ENCODE assay signal across 8 mouse cellular contexts in the genomic region with DNA sequence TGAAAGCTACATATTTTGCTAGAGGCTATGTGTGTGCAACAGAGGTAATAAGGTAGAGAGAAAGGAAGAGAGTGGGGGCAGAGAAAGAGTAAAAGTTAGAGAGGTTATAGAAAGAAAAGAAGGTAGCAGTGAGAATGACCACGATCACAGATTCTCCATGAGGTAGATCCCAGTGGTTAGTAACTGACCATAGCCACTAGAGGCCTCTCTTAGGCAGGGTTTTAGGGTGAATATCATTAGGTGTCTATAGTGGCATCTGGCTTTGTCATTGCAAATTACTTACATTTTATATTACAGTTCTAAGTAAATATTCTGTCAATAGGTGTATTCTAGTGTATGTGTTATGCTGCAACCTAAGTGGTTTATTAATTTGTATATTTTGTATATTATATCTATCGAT.
DNase-seq lines count a peak whose midpoint lies in the region; ATAC-seq and TF ChIP-seq lines count a peak whose summit lies in the region.

No protein-coding gene starts in this region.

- H3K4me1 ChIP-seq in hindbrain, embryonic 11.5 days (replicated peaks; ENCODE audit: control insufficient read depth, insufficient read depth, low read length): no peaks in the 10 kb centered on the region
- no peaks in the 10 kb centered on the region for H3K4me1 ChIP-seq in hindbrain, embryonic 10.5 days (replicated peaks)
- H3K4me1 ChIP-seq in E14TG2a.4 (replicated peaks; ENCODE audit: low read depth, low read length): no peaks in the 10 kb centered on the region; the same call in 1 of the 2 replicates

- no peaks in the 10 kb centered on the region for H3K27me3 ChIP-seq in hindbrain, embryonic 11.5 days (ENCODE audit: control insufficient read depth, insufficient read depth, low read length)
- H3K27me3 ChIP-seq in hindbrain, embryonic 10.5 days (ENCODE audit: insufficient read depth, poor library complexity, severe bottlenecking): no peaks in the 10 kb centered on the region
- no peaks in the 10 kb centered on the region for H3K27me3 ChIP-seq in E14TG2a.4 (ENCODE audit: insufficient read depth, low read length)

- H3K27ac ChIP-seq in hindbrain, embryonic 11.5 days (ENCODE audit: low read depth, low read length): no peak overlapping the region
- H3K27ac ChIP-seq in hindbrain, embryonic 10.5 days: no peak overlapping the region

- no peak overlapping the region for H3K9ac ChIP-seq in hindbrain, embryonic 11.5 days (ENCODE audit: low read depth, low read length)

- 68% methylated on average over 2 of the region's 2 CpGs for WGBS in hindbrain, embryonic 11.5 days
- WGBS in hindbrain, embryonic 10.5 days: 76% methylated on average over 2 of the region's 2 CpGs

- TF ChIP-seq CTCF in E14TG2a.4 (conservative IDR thresholded peaks at IDR 0.05; ENCODE audit: low read length): peak; percentile 12; the same call in 1 of the 2 replicates

- H3K4me3 ChIP-seq in hindbrain, embryonic 11.5 days (ENCODE audit: low read depth, low read length): no peak overlapping the region
- no peak overlapping the region for H3K4me3 ChIP-seq in hindbrain, embryonic 10.5 days
- H3K4me3 ChIP-seq in E14TG2a.4 (replicated peaks; ENCODE audit: low read length): no peak overlapping the region

- no peak for DNase-seq in hindbrain, embryonic 11.5 days (ENCODE audit: low spot score)
- DNase-seq in hindbrain, embryonic 10.5 days (ENCODE audit: low spot score): no peak
- DNase-seq in c-Kit-positive CD71-positive TER-119-positive erythroid progenitor cells, embryonic 14.5 days (ENCODE audit: low spot score): peak; percentile 7
- DNase-seq in lung, postnatal 14 days: peak; percentile 13
- no peak for DNase-seq in urinary bladder, postnatal 4 days (ENCODE audit: low spot score in 2 of 2)
- no peak for DNase-seq in ovary, postnatal 10 days (ENCODE audit: low spot score)
- no peak for DNase-seq in spleen, postnatal 14 days (ENCODE audit: low spot score in 2 of 2)

- no peak overlapping the region for H3K4me2 ChIP-seq in hindbrain, embryonic 11.5 days (replicated peaks; ENCODE audit: low read depth, low read length)

- ATAC-seq in hindbrain, embryonic 11.5 days (ENCODE audit: low FRiP score): peak; percentile 70

- H3K36me3 ChIP-seq in hindbrain, embryonic 11.5 days (ENCODE audit: control insufficient read depth, insufficient read depth, low read length): no peaks in the 10 kb centered on the region
- H3K36me3 ChIP-seq in hindbrain, embryonic 10.5 days: no peaks in the 10 kb centered on the region
- peaks cover 9% of the 10 kb centered on the region; the same call in 1 of the 2 replicates for H3K36me3 ChIP-seq in E14TG2a.4 (ENCODE audit: insufficient read depth, low read length)

- H3K9me3 ChIP-seq in hindbrain, embryonic 11.5 days (ENCODE audit: control insufficient read depth, low read length): no peaks in the 10 kb centered on the region
- H3K9me3 ChIP-seq in hindbrain, embryonic 10.5 days: no peaks in the 10 kb centered on the region
- H3K9me3 ChIP-seq in E14TG2a.4 (ENCODE audit: low read length): no peaks in the 10 kb centered on the region

Comparison
In these comparisons a context has a peak if more than half of its experiments do, and no peak if none do; other contexts are left out.
1. DNase-seq: peak in c-Kit-positive CD71-positive TER-119-positive erythroid progenitor cells, embryonic 14.5 days (single experiment) and lung, postnatal 14 days (single experiment); none in hindbrain, embryonic 11.5 days (single experiment), hindbrain, embryonic 10.5 days (single experiment), urinary bladder, postnatal 4 days (0 of 2), ovary, postnatal 10 days (single experiment) and spleen, postnatal 14 days (0 of 2).